Mouse (Mus musculus): ENCODE results near the gene Sdk2. TPM values are rescaled to one million over a fixed set of nuclear protein-coding genes. Genes with fewer than 3 reads are reported as not detected.
A peak's percentile ranks its signal among the peaks of the same experiment; 100 is the strongest.

Sdk2 gene
- total and polyA plus RNA-seq, 3 experiments = 0.22 TPM; not detected in 2

DNA sequence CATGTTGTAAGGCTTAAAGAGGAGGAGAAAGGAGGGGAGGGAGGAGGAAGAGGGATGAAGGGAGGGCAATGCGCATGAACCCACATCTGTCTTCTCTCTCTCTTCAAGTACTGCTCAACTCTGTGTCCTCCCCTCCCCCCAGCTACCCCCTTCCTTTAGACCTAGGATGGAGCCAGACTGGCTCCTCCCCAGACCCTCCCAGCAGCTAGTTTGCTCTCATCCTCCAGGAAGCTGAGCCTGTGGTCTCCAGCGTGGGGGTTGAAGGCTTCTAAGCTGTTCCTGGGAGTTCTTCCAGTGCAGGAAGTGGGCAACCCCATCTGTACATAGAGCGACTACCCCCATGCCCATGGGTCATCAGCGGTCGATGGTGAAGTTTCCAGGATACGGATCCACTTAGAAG is 38.8 kb downstream of the Sdk2 start:
- no peak for ATAC-seq (ENCODE audit: extremely low read depth, insufficient number of reproducible peaks, low FRiP score, poor library complexity, severe bottlenecking)
- H3K27me3 ChIP-seq (ENCODE audit: insufficient read depth, low read length) = no peaks in the 10 kb centered on the region
- DNase-seq (ENCODE audit: low spot score) = no peak
- TF ChIP-seq CTCF (IDR thresholded peaks at IDR 0.05; ENCODE audit: low read depth, low read length) (no peak), GATA1 (IDR thresholded peaks at IDR 0.05; ENCODE audit: borderline replicate concordance, low read length) (no peak), POLR2AphosphoS5 (IDR thresholded peaks at IDR 0.05; ENCODE audit: insufficient replicate concordance, low read depth, low read length) (no peak), TAL1 (conservative IDR thresholded peaks at IDR 0.05; ENCODE audit: low read depth, low read length) (no peak), GATA2 (IDR thresholded peaks at IDR 0.05; ENCODE audit: borderline replicate concordance, low read depth, low read length) (no peak)
- no peak overlapping the region for H3K4me3 ChIP-seq (ENCODE audit: low read depth, low read length)
- peaks cover 90% of the 10 kb centered on the region for H3K9me3 ChIP-seq (replicated peaks)
- H3K4me1 ChIP-seq (ENCODE audit: insufficient read depth, low read depth, low read length) = no peaks in the 10 kb centered on the region
- H3K36me3 ChIP-seq (replicated peaks) = no peaks in the 10 kb centered on the region

DNA sequence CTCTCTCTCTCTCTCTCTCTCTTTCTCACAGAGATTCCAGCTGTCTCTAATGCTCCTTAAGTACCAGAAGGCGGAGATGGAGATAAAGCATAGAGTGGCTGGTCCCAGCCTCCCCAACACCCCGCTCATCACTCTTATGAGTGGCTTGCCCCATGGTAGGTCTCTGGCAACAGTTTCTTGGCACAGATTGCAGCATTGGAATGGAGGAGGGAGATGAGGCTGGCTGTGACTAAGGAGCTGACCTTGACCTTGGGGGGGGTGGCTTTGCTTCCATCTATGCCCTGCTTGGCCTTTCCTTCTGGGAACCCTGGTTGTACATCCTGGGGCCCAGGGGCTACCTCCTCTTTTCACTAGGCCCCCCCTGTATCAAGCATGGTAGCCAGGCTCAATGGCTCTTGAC is 41.8 kb downstream of the Sdk2 start:
- Histone ChIP-seq H3K4me3 (ENCODE audit: low read depth, low read length) (no peak overlapping the region), H3K36me3 (replicated peaks) (no peaks in the 10 kb centered on the region), H3K4me1 (ENCODE audit: insufficient read depth, low read depth, low read length) (no peaks in the 10 kb centered on the region), H3K9me3 (replicated peaks) (peaks cover 92% of the 10 kb centered on the region), H3K27me3 (ENCODE audit: insufficient read depth, low read length) (no peaks in the 10 kb centered on the region)
- no peak for TF ChIP-seq TAL1 (conservative IDR thresholded peaks at IDR 0.05; ENCODE audit: low read depth, low read length)
- no peak for TF ChIP-seq POLR2AphosphoS5 (IDR thresholded peaks at IDR 0.05; ENCODE audit: insufficient replicate concordance, low read depth, low read length)
- TF ChIP-seq GATA2 (IDR thresholded peaks at IDR 0.05; ENCODE audit: borderline replicate concordance, low read depth, low read length) = no peak
- no peak for TF ChIP-seq CTCF (IDR thresholded peaks at IDR 0.05; ENCODE audit: low read depth, low read length)
- TF ChIP-seq GATA1 (IDR thresholded peaks at IDR 0.05; ENCODE audit: borderline replicate concordance, low read length) = no peak
- ATAC-seq (ENCODE audit: extremely low read depth, insufficient number of reproducible peaks, low FRiP score, poor library complexity, severe bottlenecking) = no peak
- DNase-seq (ENCODE audit: low spot score) = no peak

DNA sequence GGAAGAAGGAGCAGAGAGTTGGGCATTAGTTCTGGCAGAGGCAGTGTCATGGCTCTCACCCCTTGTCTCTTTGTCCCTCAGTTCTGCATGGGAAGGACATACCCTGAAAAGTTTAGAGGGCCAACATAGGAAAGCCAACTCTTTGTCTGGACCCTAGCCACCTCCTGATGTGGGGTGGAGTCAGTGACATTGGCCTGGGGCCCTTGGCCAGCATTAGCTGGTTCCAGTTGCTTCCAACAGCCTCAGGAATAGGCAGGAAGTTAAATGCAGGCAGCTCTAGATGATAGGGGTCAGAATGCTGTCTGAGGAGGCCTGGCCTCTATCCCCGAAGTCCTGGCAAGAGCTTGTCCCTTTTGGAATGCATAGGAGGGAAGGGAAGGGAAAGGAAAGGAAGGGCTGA is 42.9 kb downstream of the Sdk2 start:
- peaks cover 93% of the 10 kb centered on the region for H3K9me3 ChIP-seq (replicated peaks)
- no peak for ATAC-seq (ENCODE audit: extremely low read depth, insufficient number of reproducible peaks, low FRiP score, poor library complexity, severe bottlenecking)
- H3K27me3 ChIP-seq (ENCODE audit: insufficient read depth, low read length) = no peaks in the 10 kb centered on the region
- no peaks in the 10 kb centered on the region for H3K4me1 ChIP-seq (ENCODE audit: insufficient read depth, low read depth, low read length)
- no peak for DNase-seq (ENCODE audit: low spot score)
- H3K4me3 ChIP-seq (ENCODE audit: low read depth, low read length) = no peak overlapping the region
- H3K36me3 ChIP-seq (replicated peaks) = no peaks in the 10 kb centered on the region
- TF ChIP-seq POLR2AphosphoS5 (IDR thresholded peaks at IDR 0.05; ENCODE audit: insufficient replicate concordance, low read depth, low read length) (no peak), GATA2 (IDR thresholded peaks at IDR 0.05; ENCODE audit: borderline replicate concordance, low read depth, low read length) (no peak), CTCF (IDR thresholded peaks at IDR 0.05; ENCODE audit: low read depth, low read length) (no peak), GATA1 (IDR thresholded peaks at IDR 0.05; ENCODE audit: borderline replicate concordance, low read length) (no peak), TAL1 (conservative IDR thresholded peaks at IDR 0.05; ENCODE audit: low read depth, low read length) (no peak)

DNA sequence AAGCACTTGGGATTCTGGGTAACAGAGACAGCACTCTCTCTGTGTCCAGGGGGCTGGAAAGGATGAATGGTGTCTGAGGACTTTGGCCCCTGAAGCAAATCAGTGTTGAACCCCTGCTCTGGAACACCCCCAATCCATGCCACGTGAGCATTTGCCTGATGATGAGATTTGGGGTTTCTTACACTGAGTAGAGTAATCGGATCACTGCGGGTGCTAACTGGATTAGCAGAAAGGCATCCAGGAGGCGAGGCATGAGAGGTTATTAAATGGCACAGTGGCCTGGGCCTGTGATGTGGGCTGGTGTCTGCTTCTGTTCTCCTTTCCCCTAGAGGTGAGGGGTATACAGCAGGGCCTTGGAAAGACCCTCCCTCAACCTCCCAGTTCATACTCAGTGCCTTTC is 44.7 kb downstream of the Sdk2 start:
- Histone ChIP-seq H3K36me3 (replicated peaks) (no peaks in the 10 kb centered on the region), H3K4me3 (ENCODE audit: low read depth, low read length) (no peak overlapping the region), H3K9me3 (replicated peaks) (peaks cover 93% of the 10 kb centered on the region), H3K27me3 (ENCODE audit: insufficient read depth, low read length) (no peaks in the 10 kb centered on the region), H3K4me1 (ENCODE audit: insufficient read depth, low read depth, low read length) (no peaks in the 10 kb centered on the region)
- TF ChIP-seq GATA1 (IDR thresholded peaks at IDR 0.05; ENCODE audit: borderline replicate concordance, low read length) = no peak
- TF ChIP-seq TAL1 (conservative IDR thresholded peaks at IDR 0.05; ENCODE audit: low read depth, low read length) = no peak
- no peak for TF ChIP-seq POLR2AphosphoS5 (IDR thresholded peaks at IDR 0.05; ENCODE audit: insufficient replicate concordance, low read depth, low read length)
- no peak for TF ChIP-seq GATA2 (IDR thresholded peaks at IDR 0.05; ENCODE audit: borderline replicate concordance, low read depth, low read length)
- TF ChIP-seq CTCF (IDR thresholded peaks at IDR 0.05; ENCODE audit: low read depth, low read length) = no peak
- DNase-seq (ENCODE audit: low spot score) = no peak
- ATAC-seq (ENCODE audit: extremely low read depth, insufficient number of reproducible peaks, low FRiP score, poor library complexity, severe bottlenecking) = no peak

DNA sequence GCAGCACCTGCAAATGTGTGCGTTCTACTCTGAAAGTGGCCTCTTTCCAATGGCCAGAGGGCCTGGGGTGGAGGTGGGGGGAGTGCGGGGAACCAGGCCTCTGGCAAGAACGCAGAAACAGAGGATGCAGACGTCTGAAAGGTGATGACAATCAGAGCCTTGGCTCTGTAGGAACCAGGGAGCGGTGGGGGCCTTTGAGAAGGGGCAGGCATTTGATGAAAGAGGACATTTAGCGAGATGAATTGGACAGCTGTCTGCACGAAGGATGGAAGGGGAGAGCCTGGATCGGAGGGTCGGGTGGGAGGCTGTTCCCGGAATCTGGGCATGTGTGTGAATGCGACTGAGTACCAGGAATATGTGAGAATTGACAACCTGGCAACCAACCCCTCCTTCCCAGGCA is 47.8 kb downstream of the Sdk2 start:
- no peak for ATAC-seq (ENCODE audit: extremely low read depth, insufficient number of reproducible peaks, low FRiP score, poor library complexity, severe bottlenecking)
- Histone ChIP-seq H3K36me3 (replicated peaks) (no peaks in the 10 kb centered on the region), H3K4me3 (ENCODE audit: low read depth, low read length) (no peak overlapping the region), H3K9me3 (replicated peaks) (peaks cover 98% of the 10 kb centered on the region), H3K27me3 (ENCODE audit: insufficient read depth, low read length) (no peaks in the 10 kb centered on the region), H3K4me1 (ENCODE audit: insufficient read depth, low read depth, low read length) (no peaks in the 10 kb centered on the region)
- no peak for DNase-seq (ENCODE audit: low spot score)
- TF ChIP-seq POLR2AphosphoS5 (IDR thresholded peaks at IDR 0.05; ENCODE audit: insufficient replicate concordance, low read depth, low read length) (no peak), GATA1 (IDR thresholded peaks at IDR 0.05; ENCODE audit: borderline replicate concordance, low read length) (no peak), CTCF (IDR thresholded peaks at IDR 0.05; ENCODE audit: low read depth, low read length) (no peak), GATA2 (IDR thresholded peaks at IDR 0.05; ENCODE audit: borderline replicate concordance, low read depth, low read length) (no peak), TAL1 (conservative IDR thresholded peaks at IDR 0.05; ENCODE audit: low read depth, low read length) (no peak)

DNA sequence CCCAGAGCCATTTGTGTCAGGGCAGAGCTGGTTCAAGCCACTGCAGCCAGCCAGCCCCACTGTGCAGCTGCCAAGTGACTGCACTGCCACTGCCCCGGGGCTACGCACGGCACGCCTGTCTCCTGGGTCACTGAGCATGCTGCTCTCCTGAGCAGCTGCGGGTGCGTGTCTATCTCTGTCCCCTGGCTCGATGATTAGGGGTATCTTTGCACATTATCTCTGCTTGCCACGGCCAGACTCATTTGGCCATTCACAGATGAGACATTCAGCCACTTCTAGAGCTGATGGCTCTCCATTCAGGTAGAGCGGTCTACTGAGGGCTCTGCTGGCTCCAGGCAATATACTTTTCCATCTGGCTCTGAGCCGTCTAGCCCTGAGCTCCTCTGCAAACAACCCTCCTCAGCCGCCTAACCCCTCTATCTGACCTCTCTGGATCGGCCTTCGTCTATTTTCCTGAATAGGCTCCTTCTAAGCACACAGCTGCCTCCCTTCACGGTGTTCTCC is 49.9 kb downstream of the Sdk2 start:
- no peak for TF ChIP-seq GATA2 (IDR thresholded peaks at IDR 0.05; ENCODE audit: borderline replicate concordance, low read depth, low read length)
- no peak for TF ChIP-seq TAL1 (conservative IDR thresholded peaks at IDR 0.05; ENCODE audit: low read depth, low read length)
- no peak for TF ChIP-seq CTCF (IDR thresholded peaks at IDR 0.05; ENCODE audit: low read depth, low read length)
- no peak for TF ChIP-seq POLR2AphosphoS5 (IDR thresholded peaks at IDR 0.05; ENCODE audit: insufficient replicate concordance, low read depth, low read length)
- TF ChIP-seq GATA1 (IDR thresholded peaks at IDR 0.05; ENCODE audit: borderline replicate concordance, low read length) = no peak
- Histone ChIP-seq H3K36me3 (replicated peaks) (no peaks in the 10 kb centered on the region), H3K9me3 (replicated peaks) (peaks cover 95% of the 10 kb centered on the region), H3K4me3 (ENCODE audit: low read depth, low read length) (0 out of 2 replicates have a peak overlapping the region, but pooled peaks have one; percentile 27), H3K27me3 (ENCODE audit: insufficient read depth, low read length) (no peaks in the 10 kb centered on the region), H3K4me1 (ENCODE audit: insufficient read depth, low read depth, low read length) (no peaks in the 10 kb centered on the region)
- ATAC-seq (ENCODE audit: extremely low read depth, insufficient number of reproducible peaks, low FRiP score, poor library complexity, severe bottlenecking) = no peak
- no peak for DNase-seq (ENCODE audit: low spot score)

Measured in G1E (cell line).